Mouse (Mus musculus) forebrain, embryonic 12.5 days (tissue): ENCODE measurements around the gene Insm2. TPM values are rescaled to one million over a fixed set of nuclear protein-coding genes. Genes with fewer than 3 reads are reported as not detected.

Experiments
- ATAC-seq: fragments of 200-750 bp; cut with Nextera tagmentation; 2 replicates; pipeline ENCODE4 v1.8.0; 2017; ENCODE audit warnings: moderate TSS enrichment; ENCODE audit not compliant: low FRiP score
- H3K27ac ChIP-seq: fragments of 300-500 bp; sonication (generic); 2 replicates; pipeline ENCODE4 v1.5.1; 2016; ENCODE audit warnings: mild to moderate bottlenecking
- H3K27me3 ChIP-seq: fragments of 300-500 bp; sonication (generic); 2 replicates; pipeline ENCODE4 v1.6.1; 2016; ENCODE audit warnings: mild to moderate bottlenecking
- H3K36me3 ChIP-seq: fragments of 300-500 bp; sonication (generic); replicated peaks from 2 replicates; pipeline ENCODE4 v1.6.1; 2016; ENCODE audit warnings: mild to moderate bottlenecking
- H3K4me1 ChIP-seq: fragments of 300-500 bp; sonication (generic); 2 replicates; pipeline ENCODE4 v1.6.1; 2016
- H3K4me2 ChIP-seq: fragments of 300-500 bp; sonication (generic); 2 replicates; pipeline ENCODE4 v1.6.1; 2016; ENCODE audit warnings: mild to moderate bottlenecking, moderate library complexity
- H3K4me3 ChIP-seq: fragments of 300-500 bp; sonication (generic); replicated peaks from 2 replicates; pipeline ENCODE4 v1.5.1; 2016; ENCODE audit warnings: mild to moderate bottlenecking
- H3K9ac ChIP-seq: fragments of 300-500 bp; sonication (generic); 2 replicates; pipeline ENCODE4 v1.6.1; 2016; ENCODE audit warnings: mild to moderate bottlenecking
- H3K9me3 ChIP-seq: fragments of 300-500 bp; sonication (generic); 2 replicates; pipeline ENCODE4 v1.6.1; 2016
- WGBS: fragments of 180-500 bp; shearing (Covaris S2); methylation state at CpG from one replicate; pipeline ENCODE4 v1.1.7; 2016; 5-methylcytosine and 5-hydroxymethylcytosine counted together
- polyA plus RNA-seq: library from polyadenylated mRNA; unstranded; fragments of >200 nt; fragmentation: Nextera tagmentation; extraction: Ambion mirVana; gene quantifications from 2 replicates; pipeline ENCODE4 v1.2.1, GENCODE M21; 2016

Insm2 gene
- polyA plus RNA-seq, 1 experiment from 2014 or later: 2.3 TPM

GRCm38 (mm10) chr12:55620321-55620720, 21.1 kb downstream of the Insm2 start:
- Histone ChIP-seq H3K36me3 (no peaks in the 10 kb centered on the region), H3K9ac (no peak overlapping the region), H3K9me3 (no peaks in the 10 kb centered on the region), H3K4me2 (no peak overlapping the region), H3K27ac (no peak overlapping the region), H3K4me3 (no peak overlapping the region), H3K4me1 (peaks cover 10% of the 10 kb centered on the region), H3K27me3 (no peaks in the 10 kb centered on the region)
- peak; percentile 39; the same call in 1 of the 2 replicates for ATAC-seq
- 30% methylated on average over 2 of the region's 2 CpGs for WGBS

GRCm38 (mm10) chr12:55622615-55623245, 23.5 kb downstream of the Insm2 start:
- Histone ChIP-seq H3K9me3 (no peaks in the 10 kb centered on the region), H3K27ac (no peak overlapping the region), H3K4me1 (peaks cover 10% of the 10 kb centered on the region), H3K9ac (no peak overlapping the region), H3K4me2 (no peak overlapping the region), H3K27me3 (no peaks in the 10 kb centered on the region), H3K4me3 (no peak overlapping the region), H3K36me3 (no peaks in the 10 kb centered on the region)
- ATAC-seq: peak; percentile 67; the same call in 1 of the 2 replicates
- WGBS: 18% methylated on average over 3 of the region's 3 CpGs

- ATAC-seq: no peak
- no peaks in the 10 kb centered on the region for H3K27me3 ChIP-seq
- WGBS: 55% methylated on average over 5 of the region's 5 CpGs
- H3K9me3 ChIP-seq: no peaks in the 10 kb centered on the region
- peaks cover 10% of the 10 kb centered on the region for H3K4me1 ChIP-seq
- H3K36me3 ChIP-seq: no peaks in the 10 kb centered on the region
- no peak overlapping the region for H3K4me2 ChIP-seq
- H3K4me3 ChIP-seq: no peak overlapping the region
- H3K9ac ChIP-seq: no peak overlapping the region
- no peak overlapping the region for H3K27ac ChIP-seq
Observed at GRCm38 (mm10) chr12:55623254-55623653, 24.0 kb downstream of the Insm2 start.

- Histone ChIP-seq H3K36me3 (no peaks in the 10 kb centered on the region), H3K9me3 (no peaks in the 10 kb centered on the region), H3K27ac (no peak overlapping the region), H3K27me3 (no peaks in the 10 kb centered on the region), H3K4me2 (no peak overlapping the region), H3K9ac (no peak overlapping the region), H3K4me1 (peaks cover 7% of the 10 kb centered on the region), H3K4me3 (no peak overlapping the region)
- no peak for ATAC-seq
- WGBS: 29% methylated on average over 4 of the region's 4 CpGs
Observed at GRCm38 (mm10) chr12:55626711-55627110, 27.5 kb downstream of the Insm2 start.

- WGBS: 97% methylated on average over 7 of the region's 7 CpGs
- Histone ChIP-seq H3K4me2 (no peak overlapping the region), H3K9ac (no peak overlapping the region), H3K36me3 (no peaks in the 10 kb centered on the region), H3K9me3 (no peaks in the 10 kb centered on the region), H3K27me3 (no peaks in the 10 kb centered on the region), H3K27ac (no peak overlapping the region), H3K4me1 (no peaks in the 10 kb centered on the region), H3K4me3 (no peak overlapping the region)
- ATAC-seq: no peak
Observed at GRCm38 (mm10) chr12:55648011-55648525, 48.8 kb downstream of the Insm2 start.

Other genes starting within 250 kb of the Insm2 start
- 425 and 437 TPM in 2 replicates for gene Psma6, start 215.2 kb upstream of the Insm2 start, polyA plus RNA-seq
- 36.4 and 39.6 TPM in 2 replicates for gene Nfkbia, start 106.8 kb upstream of the Insm2 start, polyA plus RNA-seq
- gene Aldoart2, start 34.2 kb upstream of the Insm2 start, polyA plus RNA-seq: not detected in 2 replicates
- 18.3 and 25.3 TPM in 2 replicates for gene Ralgapa1, start 221.7 kb downstream of the Insm2 start, polyA plus RNA-seq
- 45.0 and 47.2 TPM in 2 replicates for gene Brms1l, start 236.9 kb downstream of the Insm2 start, polyA plus RNA-seq